Mouse (Mus musculus) midbrain, embryonic 16.5 days (tissue): ENCODE results near the gene Faim. TPM values are rescaled to one million over a fixed set of nuclear protein-coding genes. Genes with fewer than 3 reads are reported as not detected.

Experiments
- ATAC-seq: fragments of 200-750 bp; cut with Nextera tagmentation; 2 replicates; pipeline ENCODE4 v1.8.0; 2017; ENCODE audit warnings: moderate TSS enrichment
- H3K27ac ChIP-seq: fragments of 300-500 bp; sonication (generic); 2 replicates; pipeline ENCODE4 v1.5.1; 2014; ENCODE audit warnings: mild to moderate bottlenecking, low read length, mixed read lengths
- H3K27me3 ChIP-seq: fragments of 300-500 bp; sonication (generic); 2 replicates; pipeline ENCODE4 v1.6.1; 2014; ENCODE audit warnings: low read depth, low read length, mixed read lengths; ENCODE audit not compliant: control insufficient read depth, insufficient read depth
- H3K36me3 ChIP-seq: fragments of 300-500 bp; sonication (generic); 2 replicates; pipeline ENCODE4 v1.6.1; 2014; ENCODE audit warnings: mild to moderate bottlenecking, low read length, moderate library complexity, mixed read lengths; ENCODE audit not compliant: control insufficient read depth, insufficient read depth
- H3K4me1 ChIP-seq: fragments of 300-500 bp; sonication (generic); 2 replicates; pipeline ENCODE4 v1.6.1; 2014; ENCODE audit warnings: mild to moderate bottlenecking, low read length, mixed read lengths; ENCODE audit not compliant: control insufficient read depth, insufficient read depth
- H3K4me2 ChIP-seq: fragments of 300-500 bp; sonication (generic); 2 replicates; pipeline ENCODE4 v1.6.1; 2014; ENCODE audit warnings: mild to moderate bottlenecking, low read length, mixed read lengths
- H3K4me3 ChIP-seq: fragments of 300-500 bp; sonication (generic); 2 replicates; pipeline ENCODE4 v1.5.1; 2014; ENCODE audit warnings: low read depth, mild to moderate bottlenecking, low read length, moderate library complexity, mixed read lengths
- H3K9ac ChIP-seq: fragments of 300-500 bp; sonication (generic); 2 replicates; pipeline ENCODE4 v1.6.1; 2014; ENCODE audit warnings: low read depth, low read length, mixed read lengths
- H3K9me3 ChIP-seq: fragments of 300-500 bp; sonication (generic); replicated peaks from 2 replicates; pipeline ENCODE4 v1.6.1; 2014; ENCODE audit warnings: mild to moderate bottlenecking, low read length, mixed read lengths; ENCODE audit not compliant: control insufficient read depth, poor library complexity, severe bottlenecking
- WGBS: fragments of 180-500 bp; shearing (Covaris S2); extraction: QIAGEN DNeasy Blood & Tissue Kit; methylation state at CpG from one replicate; pipeline ENCODE4 v1.1.7; 2014; 5-methylcytosine and 5-hydroxymethylcytosine counted together
- polyA plus RNA-seq: library from polyadenylated mRNA; unstranded; fragments of >200 nt; fragmentation: Nextera tagmentation; extraction: Ambion mirVana; gene quantifications from 2 replicates; pipeline ENCODE4 v1.2.1, GENCODE M21; 2015

Faim gene
- polyA plus RNA-seq, 1 experiment from 2014 or later: 118 TPM

DNA sequence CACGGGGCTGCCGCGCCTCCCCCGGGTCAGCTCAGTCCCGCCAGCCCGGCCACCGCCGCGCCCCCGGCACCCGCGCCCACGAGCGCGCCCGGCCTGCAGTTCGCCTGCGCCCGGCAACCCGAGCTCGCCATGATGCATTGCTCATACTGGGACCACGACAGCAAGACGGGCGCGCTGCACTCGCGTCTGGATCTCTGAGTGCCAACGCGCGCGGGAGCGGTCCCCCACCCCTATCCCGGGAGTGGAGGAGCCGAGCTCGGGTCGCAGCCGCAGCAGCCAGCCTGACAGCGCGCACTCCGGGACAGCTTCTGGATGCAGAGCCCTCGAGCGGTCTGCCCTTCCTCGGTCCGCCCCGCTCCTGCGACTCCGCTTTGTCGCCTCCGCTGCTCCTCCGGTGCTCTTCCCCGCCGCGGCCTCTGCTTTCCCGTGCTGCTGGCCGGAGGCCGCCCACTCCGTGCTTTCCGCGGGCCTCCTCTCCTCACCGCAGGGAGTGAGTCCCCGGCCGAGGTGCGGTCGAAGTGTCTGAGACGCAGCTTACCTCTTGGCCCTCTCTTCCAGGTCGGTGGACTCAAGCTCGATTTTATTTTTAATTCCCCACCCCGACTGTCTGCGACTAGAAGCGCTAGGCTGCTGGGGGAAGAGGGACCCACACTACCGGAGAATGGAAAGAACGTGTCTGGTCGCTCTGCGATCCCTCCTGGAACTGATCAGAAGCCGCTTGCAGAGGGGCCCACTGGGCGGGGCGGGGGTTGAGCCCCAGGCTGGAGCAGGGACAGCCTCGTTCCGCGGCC lies 29.4 kb upstream of the Faim start:
- ATAC-seq: no peak
- H3K27ac ChIP-seq: no peak overlapping the region
- peak overlapping the region; percentile 59 for H3K4me2 ChIP-seq
- H3K9me3 ChIP-seq: no peaks in the 10 kb centered on the region; the same call in 1 of the 2 replicates
- under 1% methylated on average over 79 of the region's 80 CpGs for WGBS
- H3K9ac ChIP-seq: peak overlapping the region; percentile 37
- peak overlapping the region; percentile 37 for H3K4me3 ChIP-seq
- H3K27me3 ChIP-seq: peaks cover 52% of the 10 kb centered on the region
- H3K4me1 ChIP-seq: peaks cover 29% of the 10 kb centered on the region
- no peaks in the 10 kb centered on the region for H3K36me3 ChIP-seq

GRCm38 (mm10) chr9:98957751-98958351 lies 28.3 kb upstream of the Faim start:
- under 1% methylated on average over 23 of the region's 23 CpGs for WGBS
- no peak overlapping the region for H3K4me3 ChIP-seq
- ATAC-seq: no peak

DNA sequence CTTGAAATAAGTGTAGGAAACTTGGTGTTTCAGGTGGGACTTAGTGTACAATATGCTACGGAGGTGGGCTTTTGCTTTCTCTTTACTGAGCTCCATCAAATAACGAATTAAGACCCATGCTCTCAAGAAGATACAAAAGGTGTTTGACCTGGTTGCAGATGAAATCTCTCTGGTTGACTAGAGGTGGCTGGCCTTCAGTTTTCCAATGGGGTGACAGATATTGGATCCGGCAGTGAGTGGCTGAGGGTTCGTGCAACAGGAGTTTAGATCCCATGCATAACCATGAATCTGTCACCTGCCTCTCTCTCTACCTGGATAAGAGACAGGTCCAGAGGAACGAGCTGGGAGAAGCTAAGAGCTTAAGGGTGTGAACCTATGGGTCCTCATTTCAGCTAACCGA lies 27.5 kb upstream of the Faim start:
- Histone ChIP-seq H3K4me2 (no peak overlapping the region), H3K4me3 (no peak overlapping the region), H3K27ac (no peak overlapping the region), H3K9me3 (no peaks in the 10 kb centered on the region; the same call in 1 of the 2 replicates), H3K4me1 (peaks cover 22% of the 10 kb centered on the region), H3K36me3 (no peaks in the 10 kb centered on the region), H3K9ac (no peak overlapping the region), H3K27me3 (peaks cover 55% of the 10 kb centered on the region)
- WGBS: 7% methylated on average over 6 of the region's 6 CpGs
- no peak for ATAC-seq

More at GRCm38 (mm10) chr9:98957751-98958351, 28.3 kb upstream of the Faim start:
- Histone ChIP-seq H3K4me2 (no peak overlapping the region), H3K4me1 (peaks cover 22% of the 10 kb centered on the region), H3K9me3 (no peaks in the 10 kb centered on the region; the same call in 1 of the 2 replicates), H3K36me3 (no peaks in the 10 kb centered on the region), H3K27ac (no peak overlapping the region), H3K27me3 (peaks cover 52% of the 10 kb centered on the region), H3K9ac (no peak overlapping the region)

DNA sequence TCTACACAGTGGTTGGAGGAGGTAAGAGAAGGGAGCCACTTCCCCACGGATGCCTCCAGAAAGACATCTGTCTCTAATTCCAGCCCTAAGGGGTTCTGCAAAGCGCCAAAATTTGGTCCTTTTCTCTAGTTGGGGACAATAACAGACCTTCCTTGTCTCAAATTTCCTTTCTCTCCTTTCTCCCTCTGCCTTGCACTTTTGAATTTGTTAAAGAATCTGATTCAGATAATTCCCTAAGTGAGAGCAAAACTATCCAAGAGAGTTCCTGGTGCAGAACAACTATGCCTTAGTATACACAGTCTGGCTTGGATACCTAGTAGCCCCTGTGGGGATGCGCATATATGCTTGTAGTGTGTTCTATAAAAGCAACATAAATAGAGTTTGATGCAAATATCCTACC lies 26.3 kb upstream of the Faim start:
- no peak for ATAC-seq
- WGBS: 27% methylated on average over 3 of the region's 3 CpGs
- Histone ChIP-seq H3K36me3 (no peaks in the 10 kb centered on the region), H3K4me3 (no peak overlapping the region), H3K27me3 (peaks cover 56% of the 10 kb centered on the region), H3K9ac (no peak overlapping the region), H3K27ac (no peak overlapping the region), H3K4me1 (peaks cover 20% of the 10 kb centered on the region), H3K9me3 (no peaks in the 10 kb centered on the region; the same call in 1 of the 2 replicates), H3K4me2 (no peak overlapping the region)

- ATAC-seq: no peak
- H3K36me3 ChIP-seq: no peaks in the 10 kb centered on the region
- no peaks in the 10 kb centered on the region; the same call in 1 of the 2 replicates for H3K9me3 ChIP-seq
- no peak overlapping the region for H3K27ac ChIP-seq
- H3K4me2 ChIP-seq: no peak overlapping the region
- peaks cover 61% of the 10 kb centered on the region for H3K27me3 ChIP-seq
- 11% methylated on average over 5 of the region's 5 CpGs for WGBS
- H3K4me3 ChIP-seq: no peak overlapping the region
- H3K4me1 ChIP-seq: peaks cover 16% of the 10 kb centered on the region
- no peak overlapping the region for H3K9ac ChIP-seq
Observed at GRCm38 (mm10) chr9:98960348-98960747, 25.8 kb upstream of the Faim start.

GRCm38 (mm10) chr9:98961591-98962477 lies 24.3 kb upstream of the Faim start:
- Histone ChIP-seq H3K27me3 (peaks cover 73% of the 10 kb centered on the region), H3K27ac (no peak overlapping the region), H3K4me2 (no peak overlapping the region), H3K4me3 (no peak overlapping the region), H3K9me3 (no peaks in the 10 kb centered on the region), H3K36me3 (no peaks in the 10 kb centered on the region), H3K4me1 (peaks cover 1% of the 10 kb centered on the region; the same call in 1 of the 2 replicates), H3K9ac (no peak overlapping the region)
- ATAC-seq: no peak
- WGBS: 5% methylated on average over 22 of the region's 22 CpGs

DNA sequence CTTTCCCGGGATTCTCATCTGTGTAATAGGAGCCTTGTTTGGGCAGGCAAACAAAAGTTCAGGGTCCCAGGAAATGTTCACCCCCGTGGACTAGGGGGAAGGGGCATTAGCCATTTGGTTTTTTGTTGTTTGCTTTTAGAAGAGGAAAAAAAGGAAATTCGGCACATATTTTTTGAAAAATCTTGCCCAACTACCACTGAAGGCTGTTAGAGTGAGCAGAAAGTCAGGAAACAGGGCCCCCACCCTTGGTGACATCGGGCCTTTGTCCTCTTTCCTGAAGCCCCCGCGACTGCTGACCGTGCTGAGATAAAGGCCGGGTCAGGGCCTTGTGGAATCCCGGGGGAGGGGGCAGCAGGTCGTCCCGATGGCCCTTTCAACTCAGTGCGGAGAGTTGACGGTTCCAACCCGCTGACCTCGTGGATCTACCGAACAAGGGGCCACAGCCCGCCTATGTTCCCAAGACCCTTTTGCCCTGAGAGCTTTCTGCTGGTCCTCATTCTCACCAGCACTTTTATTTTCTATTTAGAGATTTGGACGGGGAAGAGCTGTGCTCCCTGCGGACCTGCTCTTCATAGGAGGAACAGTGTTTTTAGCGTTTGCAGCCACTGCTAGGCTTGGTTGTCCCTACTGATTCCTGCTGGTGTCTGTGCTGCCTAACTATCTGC lies 23.6 kb upstream of the Faim start:
- peaks cover 77% of the 10 kb centered on the region for H3K27me3 ChIP-seq
- WGBS: 1% methylated on average over 20 of the region's 20 CpGs

GRCm38 (mm10) chr9:98963661-98964060 lies 22.5 kb upstream of the Faim start:
- H3K27me3 ChIP-seq: peaks cover 76% of the 10 kb centered on the region
- H3K9ac ChIP-seq: no peak overlapping the region

More for the DNA sequence above, 23.6 kb upstream of the Faim start:
- H3K9ac ChIP-seq: no peak overlapping the region
- H3K4me1 ChIP-seq: no peaks in the 10 kb centered on the region
- H3K9me3 ChIP-seq: no peaks in the 10 kb centered on the region
- no peaks in the 10 kb centered on the region for H3K36me3 ChIP-seq
- H3K27ac ChIP-seq: no peak overlapping the region
- no peak for ATAC-seq
- no peak overlapping the region for H3K4me2 ChIP-seq
- H3K4me3 ChIP-seq: no peak overlapping the region

More at GRCm38 (mm10) chr9:98963661-98964060, 22.5 kb upstream of the Faim start:
- Histone ChIP-seq H3K4me3 (no peak overlapping the region), H3K4me1 (no peaks in the 10 kb centered on the region), H3K4me2 (no peak overlapping the region), H3K36me3 (no peaks in the 10 kb centered on the region), H3K9me3 (no peaks in the 10 kb centered on the region), H3K27ac (no peak overlapping the region)
- 5% methylated on average over 18 of the region's 18 CpGs for WGBS
- no peak for ATAC-seq
